Mouse (Mus musculus): ENCODE results near the gene Dmxl2. TPM values are rescaled to one million over a fixed set of nuclear protein-coding genes. Genes with fewer than 3 reads are reported as not detected.
A peak's percentile ranks its signal among the peaks of the same experiment; 100 is the strongest.

Dmxl2 gene
- polyA plus RNA-seq, 1 experiment from 2014 or later, result 44.0 TPM

DNA sequence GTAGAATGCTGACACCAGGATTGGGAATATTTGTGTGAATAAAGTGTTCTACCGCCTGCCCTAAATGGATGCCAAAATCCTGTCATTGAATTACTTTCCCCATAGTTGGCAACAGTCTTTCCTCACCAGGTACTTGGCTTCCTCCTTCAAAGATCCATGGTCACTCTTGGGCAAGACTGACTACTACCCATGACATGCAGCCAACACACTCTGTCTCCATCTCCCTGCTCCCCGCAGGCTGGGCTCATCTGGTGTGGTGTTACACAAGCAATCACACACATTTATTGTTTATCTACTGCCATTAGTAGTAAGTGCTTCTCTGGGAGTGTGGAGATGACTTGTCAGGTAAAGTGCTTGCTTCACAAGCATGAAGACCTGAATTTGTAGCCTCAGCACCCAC, 31.5 kb upstream of the Dmxl2 start:
- H3K27me3 ChIP-seq, result no peaks in the 10 kb centered on the region
- WGBS, result 85% methylated on average over 2 of the region's 2 CpGs
- no peak overlapping the region for H3K9ac ChIP-seq
- H3K27ac ChIP-seq, result no peak overlapping the region
- H3K9me3 ChIP-seq, result no peaks in the 10 kb centered on the region
- no peak overlapping the region for H3K4me3 ChIP-seq
- no peak for ATAC-seq (ENCODE audit: low FRiP score)
- no peak overlapping the region for H3K4me2 ChIP-seq
- H3K4me1 ChIP-seq (replicated peaks), result peaks cover 25% of the 10 kb centered on the region
- H3K36me3 ChIP-seq, result no peaks in the 10 kb centered on the region

DNA sequence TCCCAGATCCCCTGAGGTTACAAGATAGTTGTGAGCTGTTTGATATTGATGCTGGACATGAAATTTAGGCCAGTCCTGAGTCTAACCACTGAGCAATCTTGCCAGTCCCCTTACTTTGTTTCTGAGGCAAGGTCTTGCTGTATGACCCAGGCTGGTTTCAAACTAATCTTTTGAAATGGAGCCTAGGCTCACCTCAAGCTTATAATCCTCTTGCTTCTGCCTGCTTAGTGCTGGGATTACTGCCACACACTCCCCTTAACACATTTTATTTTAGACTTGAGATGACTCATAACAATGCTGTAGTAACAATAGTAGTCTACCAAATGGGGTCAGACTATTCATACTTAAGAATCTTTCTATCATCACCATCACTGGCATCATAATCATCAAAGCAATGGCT, 30.0 kb upstream of the Dmxl2 start:
- peaks cover 19% of the 10 kb centered on the region for H3K4me1 ChIP-seq (replicated peaks)
- no peak overlapping the region for H3K9ac ChIP-seq
- no peak overlapping the region for H3K4me2 ChIP-seq
- no peaks in the 10 kb centered on the region for H3K36me3 ChIP-seq
- no peaks in the 10 kb centered on the region for H3K9me3 ChIP-seq
- no peak overlapping the region for H3K27ac ChIP-seq
- no peaks in the 10 kb centered on the region for H3K27me3 ChIP-seq
- ATAC-seq (ENCODE audit: low FRiP score), result no peak
- H3K4me3 ChIP-seq, result no peak overlapping the region

DNA sequence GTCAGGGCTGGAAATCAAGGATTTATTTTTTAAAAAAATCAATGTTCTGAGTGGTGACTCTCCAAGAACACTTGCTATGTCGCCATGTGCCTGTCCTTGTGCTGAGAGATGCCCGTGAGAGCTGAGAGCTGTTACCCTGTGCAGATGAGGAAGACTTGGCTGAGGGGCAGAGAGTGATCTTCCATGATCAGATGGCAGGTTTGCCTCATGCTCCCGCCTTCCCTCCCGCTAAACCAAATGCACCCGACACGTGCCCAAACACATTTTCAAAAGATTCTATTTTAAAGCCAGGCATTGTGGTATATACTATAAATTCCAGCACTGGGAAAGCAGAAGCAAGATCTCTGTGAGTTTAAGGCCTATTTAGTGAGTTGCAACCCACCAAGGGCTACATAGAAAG, 29.4 kb upstream of the Dmxl2 start:
- Histone ChIP-seq H3K4me3 (no peak overlapping the region), H3K9ac (no peak overlapping the region), H3K4me1 (replicated peaks) (peaks cover 15% of the 10 kb centered on the region), H3K4me2 (no peak overlapping the region), H3K36me3 (no peaks in the 10 kb centered on the region), H3K9me3 (no peaks in the 10 kb centered on the region), H3K27me3 (no peaks in the 10 kb centered on the region), H3K27ac (no peak overlapping the region)
- ATAC-seq (ENCODE audit: low FRiP score), result no peak
- 90% methylated on average over 6 of the region's 6 CpGs for WGBS

DNA sequence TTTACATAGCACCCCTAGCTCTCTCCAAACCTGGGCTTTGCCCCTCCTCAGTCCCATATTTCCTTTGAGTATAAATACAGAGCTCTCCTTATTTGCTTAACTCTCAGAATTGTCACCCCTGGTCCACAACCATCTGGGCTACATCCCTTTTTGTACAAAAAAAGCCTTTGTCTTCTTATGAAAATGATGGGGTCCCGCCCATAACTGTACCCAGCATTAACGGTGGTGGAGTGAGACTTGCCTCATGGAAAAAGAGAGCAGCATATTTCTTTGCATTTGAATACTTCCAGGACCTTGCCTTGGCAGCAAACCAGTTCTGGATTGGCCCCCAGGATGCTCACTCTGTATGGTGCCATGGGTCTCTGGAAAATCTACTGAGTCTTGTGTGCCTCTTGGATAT, 28.5 kb upstream of the Dmxl2 start:
- Histone ChIP-seq H3K4me2 (no peak overlapping the region), H3K36me3 (no peaks in the 10 kb centered on the region), H3K27me3 (no peaks in the 10 kb centered on the region), H3K9me3 (no peaks in the 10 kb centered on the region), H3K4me3 (no peak overlapping the region), H3K9ac (no peak overlapping the region), H3K27ac (no peak overlapping the region), H3K4me1 (replicated peaks) (peaks cover 15% of the 10 kb centered on the region)
- 74% methylated on average over 2 of the region's 2 CpGs for WGBS
- no peak for ATAC-seq (ENCODE audit: low FRiP score)

DNA sequence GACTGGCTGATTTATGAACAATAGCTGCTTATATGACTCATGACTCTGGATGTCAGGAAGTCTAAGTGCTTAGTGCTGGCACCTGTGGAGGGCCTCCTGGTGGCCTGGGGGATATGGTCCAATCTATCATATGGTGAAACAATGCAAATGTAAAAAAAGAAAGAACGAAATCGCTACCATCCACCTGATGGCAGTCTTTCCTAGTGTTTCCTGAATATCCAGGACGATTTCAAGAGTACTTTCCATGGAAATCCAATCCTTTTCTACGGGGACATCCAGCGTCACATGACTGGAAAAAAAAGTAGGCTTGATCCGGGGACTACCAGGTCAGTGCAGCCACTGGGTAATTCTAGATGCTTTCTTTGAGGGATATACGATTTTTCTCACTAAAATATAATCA, 26.3 kb upstream of the Dmxl2 start:
- Histone ChIP-seq H3K4me3 (no peak overlapping the region), H3K9me3 (no peaks in the 10 kb centered on the region), H3K27ac (no peak overlapping the region), H3K27me3 (no peaks in the 10 kb centered on the region), H3K36me3 (no peaks in the 10 kb centered on the region), H3K9ac (no peak overlapping the region), H3K4me2 (no peak overlapping the region), H3K4me1 (replicated peaks) (peaks cover 3% of the 10 kb centered on the region; the same call in 1 of the 2 replicates)
- WGBS, result 80% methylated on average over 7 of the region's 7 CpGs
- ATAC-seq (ENCODE audit: low FRiP score), result no peak

DNA sequence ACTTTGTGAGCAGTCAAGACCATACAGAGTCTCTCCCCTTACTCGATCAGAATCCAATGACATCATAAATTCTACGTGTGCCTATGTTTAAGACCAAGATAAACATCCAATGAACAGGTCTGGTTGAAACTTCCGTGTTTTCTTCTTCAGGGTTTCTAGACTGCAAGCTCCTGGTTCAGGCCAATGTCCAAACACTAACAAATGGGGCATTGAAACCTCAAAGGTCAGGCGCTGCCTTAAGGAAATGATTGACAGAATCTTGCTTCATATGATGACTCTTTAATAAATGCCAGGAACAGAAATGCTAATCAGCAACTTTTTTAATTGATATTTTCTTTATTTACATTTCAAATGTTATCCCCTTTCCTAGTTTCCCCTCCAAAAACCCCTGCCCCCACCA, 18.9 kb upstream of the Dmxl2 start:
- no peaks in the 10 kb centered on the region for H3K9me3 ChIP-seq
- no peaks in the 10 kb centered on the region for H3K27me3 ChIP-seq
- 86% methylated on average over 4 of the region's 4 CpGs for WGBS
- H3K36me3 ChIP-seq, result no peaks in the 10 kb centered on the region
- H3K4me3 ChIP-seq, result no peak overlapping the region
- H3K27ac ChIP-seq, result no peak overlapping the region
- H3K4me1 ChIP-seq (replicated peaks), result no peaks in the 10 kb centered on the region
- ATAC-seq (ENCODE audit: low FRiP score), result no peak
- H3K4me2 ChIP-seq, result no peak overlapping the region
- H3K9ac ChIP-seq, result no peak overlapping the region

DNA sequence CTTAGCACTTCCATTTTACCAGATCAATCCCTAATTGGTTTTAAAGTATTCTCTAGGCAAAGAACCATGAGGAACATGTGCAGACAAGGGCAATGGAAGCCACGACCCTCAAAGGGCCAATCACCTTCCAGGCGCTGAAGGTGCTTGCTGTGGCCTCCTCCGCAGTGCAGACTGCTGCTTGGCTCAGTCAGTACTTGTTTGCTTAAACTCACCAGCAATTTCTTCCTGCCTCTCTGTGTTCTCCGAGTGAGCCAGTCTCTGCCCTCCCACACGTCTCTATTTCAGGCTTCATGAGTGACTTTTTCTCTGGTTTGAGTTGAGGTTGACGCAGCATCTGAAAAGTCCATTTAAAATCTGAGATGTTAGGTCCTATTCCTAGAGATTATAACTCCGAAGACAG, 17.5 kb upstream of the Dmxl2 start:
- no peak overlapping the region for H3K27ac ChIP-seq
- no peak overlapping the region for H3K4me3 ChIP-seq
- H3K4me2 ChIP-seq, result no peak overlapping the region
- no peaks in the 10 kb centered on the region for H3K36me3 ChIP-seq
- no peaks in the 10 kb centered on the region for H3K27me3 ChIP-seq
- no peak overlapping the region for H3K9ac ChIP-seq
- no peaks in the 10 kb centered on the region for H3K9me3 ChIP-seq
- no peaks in the 10 kb centered on the region for H3K4me1 ChIP-seq (replicated peaks)
- no peak for ATAC-seq (ENCODE audit: low FRiP score)
- WGBS, result 78% methylated on average over 7 of the region's 7 CpGs

DNA sequence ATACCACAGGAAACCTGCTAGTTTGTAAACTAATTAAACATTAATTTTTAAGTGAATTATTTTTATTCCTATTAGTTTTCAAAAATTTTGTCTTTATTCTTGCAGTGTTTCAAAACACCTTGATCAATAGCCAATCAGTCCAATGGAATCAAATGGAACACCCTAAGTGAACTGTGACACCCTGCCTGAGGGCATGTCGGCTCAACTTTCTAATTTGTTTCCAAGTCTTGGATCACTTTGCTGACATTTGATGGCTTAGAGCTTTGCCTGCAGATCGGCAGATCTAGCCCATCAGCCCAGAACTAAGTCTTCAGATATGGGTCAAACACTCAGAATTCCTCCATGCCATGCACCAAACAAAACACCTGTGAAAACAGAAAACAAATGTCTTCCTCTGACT, 14.6 kb upstream of the Dmxl2 start:
- no peak overlapping the region for H3K4me3 ChIP-seq
- no peak for ATAC-seq (ENCODE audit: low FRiP score)

DNA sequence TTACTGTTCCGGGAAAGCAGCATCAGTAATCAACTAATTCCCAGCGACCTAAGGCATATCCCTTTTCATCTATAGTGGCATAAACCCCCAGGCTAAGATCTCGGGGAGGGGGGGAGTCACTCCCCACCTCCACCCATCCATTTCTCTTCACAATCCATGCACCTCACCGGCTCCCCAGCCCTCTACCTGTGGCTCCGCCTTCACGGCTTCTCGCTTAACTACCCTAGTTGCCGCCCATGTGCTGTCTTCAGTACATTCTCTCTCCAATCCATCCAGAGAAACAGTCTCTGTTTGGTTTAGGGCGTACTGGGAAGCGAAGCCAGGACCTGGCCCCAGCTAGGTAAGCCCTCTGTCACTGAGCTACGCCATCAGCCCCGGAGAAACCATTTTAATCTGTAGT, 1.4 kb upstream of the Dmxl2 start:
- Histone ChIP-seq H3K4me3 (peak overlapping the region; percentile 89), H3K27ac (no peak overlapping the region), H3K4me1 (replicated peaks) (peaks cover 30% of the 10 kb centered on the region), H3K27me3 (no peaks in the 10 kb centered on the region), H3K4me2 (peak overlapping the region; percentile 63), H3K9ac (0 out of 2 replicates have a peak overlapping the region, but pooled peaks have one; percentile 14), H3K36me3 (no peaks in the 10 kb centered on the region), H3K9me3 (no peaks in the 10 kb centered on the region)
- no peak for ATAC-seq (ENCODE audit: low FRiP score)
- 15% methylated on average over 12 of the region's 12 CpGs for WGBS

More for the DNA sequence above, 14.6 kb upstream of the Dmxl2 start:
- Histone ChIP-seq H3K36me3 (no peaks in the 10 kb centered on the region), H3K4me1 (replicated peaks) (no peaks in the 10 kb centered on the region), H3K27me3 (no peaks in the 10 kb centered on the region), H3K9ac (no peak overlapping the region), H3K4me2 (no peak overlapping the region), H3K9me3 (no peaks in the 10 kb centered on the region), H3K27ac (no peak overlapping the region)
- WGBS, result 93% methylated on average over 2 of the region's 2 CpGs

DNA sequence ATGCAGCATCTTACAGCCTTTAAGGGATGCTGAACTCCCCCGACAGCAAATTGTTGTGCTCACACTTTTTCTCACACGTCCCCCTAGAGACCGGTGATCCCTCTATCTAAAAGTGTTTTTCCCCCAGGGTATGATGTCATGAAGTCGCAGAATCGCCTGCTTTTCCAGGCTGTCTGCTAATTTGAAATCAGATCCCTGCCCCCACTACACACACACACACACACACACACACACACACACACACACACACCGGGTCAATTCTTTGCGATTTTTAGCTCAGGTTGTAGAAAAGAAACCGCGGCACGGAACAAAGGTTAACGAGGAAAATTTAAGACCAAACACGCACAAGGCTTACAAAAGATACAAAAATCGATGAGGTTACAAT, 677 bp upstream of the Dmxl2 start:
- H3K36me3 ChIP-seq, result no peaks in the 10 kb centered on the region
- 5% methylated on average over 13 of the region's 13 CpGs for WGBS

DNA sequence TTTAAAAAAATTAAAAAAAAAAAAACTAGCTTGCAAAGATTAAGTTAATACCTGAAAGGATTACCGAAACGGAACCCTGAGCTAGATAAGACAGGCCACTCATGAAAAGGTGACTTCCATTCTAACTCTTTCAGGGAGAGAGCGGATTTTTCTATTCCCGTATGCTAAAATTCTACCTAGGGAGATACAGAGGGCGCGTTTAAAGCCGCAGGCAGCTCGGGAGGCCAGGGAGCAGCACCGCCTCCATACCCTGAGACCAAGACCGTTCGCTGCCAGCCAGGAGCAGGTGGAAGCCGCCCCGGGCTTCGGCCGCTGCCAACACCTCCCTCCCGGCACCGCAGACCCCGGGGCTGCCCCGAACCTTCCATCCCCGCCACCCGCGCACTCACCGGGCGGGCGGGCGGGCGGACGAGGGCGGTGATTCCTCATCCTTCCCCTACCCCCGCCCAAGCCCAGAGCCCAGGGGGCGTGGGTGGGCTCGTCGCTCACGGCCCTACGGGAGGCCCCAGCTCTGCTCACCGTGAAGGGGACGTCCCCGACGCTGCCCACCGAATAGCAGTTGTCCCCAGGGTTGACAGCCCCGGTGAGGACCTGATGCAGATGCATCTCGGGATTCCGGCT, 484 bp downstream of the Dmxl2 start:
- peak overlapping the region; percentile 63 for H3K4me2 ChIP-seq
- no peaks in the 10 kb centered on the region for H3K9me3 ChIP-seq
- ATAC-seq (ENCODE audit: low FRiP score), result peak; percentile 78
- WGBS, result under 1% methylated on average over 42 of the region's 43 CpGs
- peak overlapping the region; percentile 92 for H3K27ac ChIP-seq
- H3K4me1 ChIP-seq (replicated peaks), result peaks cover 30% of the 10 kb centered on the region
- no peaks in the 10 kb centered on the region for H3K27me3 ChIP-seq
- H3K36me3 ChIP-seq, result no peaks in the 10 kb centered on the region
- H3K4me3 ChIP-seq, result peak overlapping the region; percentile 89
- H3K9ac ChIP-seq, result peak overlapping the region; percentile 92

More for the DNA sequence above, 677 bp upstream of the Dmxl2 start:
- H3K27me3 ChIP-seq, result no peaks in the 10 kb centered on the region
- ATAC-seq (ENCODE audit: low FRiP score), result no peak
- H3K4me1 ChIP-seq (replicated peaks), result peaks cover 30% of the 10 kb centered on the region
- H3K9me3 ChIP-seq, result no peaks in the 10 kb centered on the region
- peak overlapping the region; percentile 89 for H3K4me3 ChIP-seq
- H3K9ac ChIP-seq, result peak overlapping the region; percentile 92
- H3K27ac ChIP-seq, result peak overlapping the region; percentile 92; the same call in 1 of the 2 replicates
- peak overlapping the region; percentile 63 for H3K4me2 ChIP-seq

DNA sequence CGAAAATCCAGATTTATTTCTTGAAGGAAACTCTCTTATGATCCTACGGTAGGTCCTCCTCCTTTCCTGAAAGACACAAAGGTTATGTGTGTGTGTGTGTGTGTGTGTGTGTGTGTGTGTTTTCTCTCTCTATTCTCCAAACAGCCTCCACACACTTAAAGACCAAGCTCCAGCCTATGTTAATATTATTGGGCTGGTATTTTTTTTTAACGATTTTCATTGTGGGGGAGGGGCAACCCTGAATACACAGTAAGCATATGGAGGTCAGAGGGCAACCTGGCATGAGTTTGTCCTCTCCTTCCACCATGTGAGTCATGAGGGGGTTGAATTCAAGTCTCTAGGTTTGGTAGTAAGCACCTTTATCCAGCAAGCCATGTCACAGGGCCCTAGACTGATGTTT, 1.6 kb downstream of the Dmxl2 start:
- Histone ChIP-seq H3K4me1 (replicated peaks) (peaks cover 30% of the 10 kb centered on the region), H3K36me3 (no peaks in the 10 kb centered on the region), H3K9me3 (no peaks in the 10 kb centered on the region), H3K27me3 (no peaks in the 10 kb centered on the region), H3K4me3 (peak overlapping the region; percentile 89), H3K27ac (no peak overlapping the region), H3K4me2 (peak overlapping the region; percentile 63), H3K9ac (peak overlapping the region; percentile 60)
- 77% methylated on average over 3 of the region's 3 CpGs for WGBS
- no peak for ATAC-seq (ENCODE audit: low FRiP score)

DNA sequence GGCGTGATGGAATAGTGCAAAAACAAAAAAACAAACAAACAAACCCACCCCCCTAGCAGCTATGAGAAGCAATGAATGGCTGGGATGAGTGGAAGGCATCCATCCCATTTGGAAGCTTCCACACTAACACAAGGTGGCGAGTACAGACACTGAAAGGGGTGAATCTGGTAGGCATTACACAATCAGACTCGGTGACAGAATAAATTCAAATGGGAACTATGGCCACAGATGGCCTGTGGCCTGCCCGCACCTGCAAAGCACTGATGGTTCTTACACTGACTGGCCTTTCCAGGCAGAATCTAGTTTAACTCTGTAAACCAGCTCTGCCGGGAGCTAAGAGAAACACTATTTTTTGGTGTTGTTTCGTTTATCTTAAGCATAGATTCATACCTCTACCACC, 2.1 kb downstream of the Dmxl2 start:
- no peaks in the 10 kb centered on the region for H3K27me3 ChIP-seq
- ATAC-seq (ENCODE audit: low FRiP score), result no peak
- peak overlapping the region; percentile 60; the same call in 1 of the 2 replicates for H3K9ac ChIP-seq
- H3K4me3 ChIP-seq, result peak overlapping the region; percentile 89
- WGBS, result 80% methylated on average over 6 of the region's 6 CpGs
- peaks cover 30% of the 10 kb centered on the region for H3K4me1 ChIP-seq (replicated peaks)
- H3K27ac ChIP-seq, result no peak overlapping the region
- peak overlapping the region; percentile 63 for H3K4me2 ChIP-seq
- H3K36me3 ChIP-seq, result no peaks in the 10 kb centered on the region
- no peaks in the 10 kb centered on the region for H3K9me3 ChIP-seq
